Mouse (Mus musculus) layer of hippocampus, postnatal 14 days (tissue): ENCODE results near the gene Arrdc3. TPM values are rescaled to one million over a fixed set of nuclear protein-coding genes. Genes with fewer than 3 reads are reported as not detected.
"Not testable (repeated sequence)": the region's sequence is repeated elsewhere in the genome, so short reads cannot be mapped to it uniquely, and the experiment has no call there.

ENCODE experiments used
- DNase-seq, 2 experiments: peaks; one replicate each; pipeline ENCODE4 v3.0.0; 2021 to 2022; ENCODE audit warnings: low spot score in 2 of 2, mixed read lengths in 1 of 2
- long read RNA-seq, 2 experiments: library from polyadenylated mRNA; stranded (forward); transcript quantifications; one replicate each; pipeline ENCODE4 v2.0.0; 2021
- total RNA-seq, 2 experiments: library from RNA; stranded (reverse); gene quantifications; 2 replicates each; pipeline ENCODE4 v1.2.3; 2021

The Arrdc3 gene
- total RNA-seq, result 10 to 100 TPM; 35.7 to 39.1 TPM
- long read RNA-seq, experiment 1, full-length matches to known transcripts, result 19 of 30 reads
- long read RNA-seq, experiment 1, partial matches to known transcripts, result 1 of 30 reads
- long read RNA-seq, experiment 1, other reads (novel, unspliced or antisense), result 10 of 30 reads
- long read RNA-seq, experiment 2, full-length matches to known transcripts, result 29 of 35 reads
- long read RNA-seq, experiment 2, partial matches to known transcripts, result 3 of 35 reads
- long read RNA-seq, experiment 2, other reads (novel, unspliced or antisense), result 3 of 35 reads

GRCm38 (mm10) chr13:80883190-80883589 lies at the start of gene Arrdc3:
Gene Arrdc3 (plus strand): TSS chr13:80883384.
- DNase-seq, result peak; percentile 94 to 98

- DNase-seq, result peak; percentile 58 to 62
These were observed 21.0 kb upstream of the Arrdc3 start for GRCm38 (mm10) chr13:80862215-80862614.

- DNase-seq, result no peak
These were observed 19.0 kb upstream of the Arrdc3 start for GRCm38 (mm10) chr13:80864195-80864594.

GRCm38 (mm10) chr13:80875126-80875525 lies 8.1 kb upstream of the Arrdc3 start:
- DNase-seq, result no peak

GRCm38 (mm10) chr13:80880756-80881155 lies 2.4 kb upstream of the Arrdc3 start:
- DNase-seq, result peak; percentile 4 to 29

GRCm38 (mm10) chr13:80881722-80882500 lies 1.3 kb upstream of the Arrdc3 start:
- peak; percentile 23 to 80 for DNase-seq

- peak in 1 of 2 experiments; percentile 69 for DNase-seq
These were observed 458 bp upstream of the Arrdc3 start for GRCm38 (mm10) chr13:80882716-80883135.

GRCm38 (mm10) chr13:80883649-80884376 lies 629 bp downstream of the Arrdc3 start:
- DNase-seq, result peak in 1 of 2 experiments; percentile 17

GRCm38 (mm10) chr13:80884377-80884983 lies 1.3 kb downstream of the Arrdc3 start:
- peak; percentile 71 to 87 for DNase-seq

GRCm38 (mm10) chr13:80885103-80885833 lies 2.1 kb downstream of the Arrdc3 start:
- DNase-seq, result peak in 1 of 2 experiments; percentile 97

- peak; percentile 88 to 92 for DNase-seq
These were observed 2.9 kb downstream of the Arrdc3 start for GRCm38 (mm10) chr13:80885834-80886663.

GRCm38 (mm10) chr13:80886664-80887210 lies 3.6 kb downstream of the Arrdc3 start:
- no peak for DNase-seq

- no peak for DNase-seq
These were observed 4.7 kb downstream of the Arrdc3 start for GRCm38 (mm10) chr13:80887842-80888241.

- DNase-seq, result not testable (repeated sequence)
These were observed 11.7 kb downstream of the Arrdc3 start for GRCm38 (mm10) chr13:80894928-80895327.

GRCm38 (mm10) chr13:80897411-80897810 lies 14.2 kb downstream of the Arrdc3 start:
- no peak for DNase-seq

GRCm38 (mm10) chr13:80898095-80898494 lies 14.9 kb downstream of the Arrdc3 start:
- no peak for DNase-seq

GRCm38 (mm10) chr13:80899435-80900029 lies 16.3 kb downstream of the Arrdc3 start:
- no peak for DNase-seq

GRCm38 (mm10) chr13:80901432-80901831 lies 18.2 kb downstream of the Arrdc3 start:
- DNase-seq, result no peak

GRCm38 (mm10) chr13:80902796-80903195 lies 19.6 kb downstream of the Arrdc3 start:
- DNase-seq, result no peak
